Mouse (Mus musculus): ENCODE results near the gene Maml1. TPM values are rescaled to one million over a fixed set of nuclear protein-coding genes. Genes with fewer than 3 reads are reported as not detected.

The Maml1 gene
- polyA plus RNA-seq, 2 experiments: 13.7 to 25.2 TPM

DNA sequence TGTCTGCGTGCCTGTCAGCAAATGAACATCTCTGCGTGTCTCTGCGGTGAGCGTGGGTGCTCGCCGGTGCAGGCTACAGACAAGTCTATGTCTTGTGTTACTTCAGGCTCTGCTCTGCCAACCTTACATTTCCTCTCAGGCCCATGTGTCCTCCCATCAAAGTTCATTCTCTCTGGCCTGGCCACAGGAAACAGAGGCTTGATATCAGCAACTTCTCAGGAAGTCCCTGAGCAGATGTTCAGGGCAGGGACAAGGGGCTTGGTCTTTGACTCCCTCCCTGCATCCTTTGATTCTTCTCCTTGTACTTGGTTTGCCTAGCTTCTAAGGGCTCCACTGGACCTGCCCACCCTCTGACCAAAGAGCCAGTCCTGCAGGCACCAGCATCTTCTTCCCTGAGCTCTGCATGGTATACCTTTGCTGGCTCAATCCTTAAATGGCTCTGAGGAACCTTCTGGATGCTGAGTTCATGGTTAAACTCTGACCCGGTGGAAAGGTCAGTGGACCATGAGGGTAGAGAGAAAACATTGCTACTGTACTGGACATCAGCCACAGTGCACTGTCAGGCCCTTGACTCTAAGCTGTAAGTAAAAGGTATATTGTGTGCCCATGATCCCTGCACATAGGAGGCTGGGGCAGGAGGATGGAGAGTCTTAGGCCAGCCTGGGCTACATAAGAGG, 51.7 kb downstream of the Maml1 start:
- H3K36me3 ChIP-seq (ENCODE audit: control insufficient read depth, insufficient read depth, low read length): no peaks in the 10 kb centered on the region
- no peak overlapping the region for H3K4me3 ChIP-seq (replicated peaks; ENCODE audit: low read length)
- peaks cover 16% of the 10 kb centered on the region for H3K27me3 ChIP-seq (ENCODE audit: control insufficient read depth, insufficient read depth, low read length)
- H3K9me3 ChIP-seq (ENCODE audit: control insufficient read depth, low read length): no peaks in the 10 kb centered on the region
- no peak overlapping the region for H3K27ac ChIP-seq (replicated peaks; ENCODE audit: low read depth, low read length)
- no peak for ATAC-seq (ENCODE audit: low FRiP score, low read depth)
- DNase-seq (ENCODE audit: low spot score): no peak
- no peak for TF ChIP-seq POLR2A (IDR thresholded peaks at IDR 0.05; ENCODE audit: borderline replicate concordance, extremely low read depth, insufficient read depth, insufficient read length)
- peaks cover 5% of the 10 kb centered on the region for H3K4me1 ChIP-seq (ENCODE audit: control insufficient read depth, insufficient read depth, low read length)
- no peak overlapping the region for H3K9ac ChIP-seq (ENCODE audit: low read depth, low read length, severe bottlenecking)
- no peak overlapping the region for H3K4me2 ChIP-seq (replicated peaks; ENCODE audit: low read depth, low read length, severe bottlenecking)
- 89% methylated on average over 7 of the region's 7 CpGs for WGBS

GRCm38 (mm10) chr11:50238821-50239791, 53.0 kb downstream of the Maml1 start:
- peaks cover 5% of the 10 kb centered on the region for H3K4me1 ChIP-seq (ENCODE audit: control insufficient read depth, insufficient read depth, low read length)
- TF ChIP-seq POLR2A (IDR thresholded peaks at IDR 0.05; ENCODE audit: borderline replicate concordance, extremely low read depth, insufficient read depth, insufficient read length): no peak
- H3K9ac ChIP-seq (ENCODE audit: low read depth, low read length, severe bottlenecking): no peak overlapping the region
- H3K4me3 ChIP-seq (replicated peaks; ENCODE audit: low read length): no peak overlapping the region
- H3K4me2 ChIP-seq (replicated peaks; ENCODE audit: low read depth, low read length, severe bottlenecking): no peak overlapping the region
- H3K36me3 ChIP-seq (ENCODE audit: control insufficient read depth, insufficient read depth, low read length): peaks cover 11% of the 10 kb centered on the region
- 94% methylated on average over 9 of the region's 9 CpGs for WGBS
- DNase-seq (ENCODE audit: low spot score) (no peak), ATAC-seq (ENCODE audit: low FRiP score, low read depth) (no peak)
- H3K27me3 ChIP-seq (ENCODE audit: control insufficient read depth, insufficient read depth, low read length): peaks cover 16% of the 10 kb centered on the region
- no peak overlapping the region for H3K27ac ChIP-seq (replicated peaks; ENCODE audit: low read depth, low read length)
- H3K9me3 ChIP-seq (ENCODE audit: control insufficient read depth, low read length): no peaks in the 10 kb centered on the region

- no peak for ATAC-seq (ENCODE audit: low FRiP score, low read depth)
- peak within 1 kb of the TSS; percentile 95 for H3K4me2 ChIP-seq (replicated peaks; ENCODE audit: low read depth, low read length, severe bottlenecking)
- H3K27ac ChIP-seq (replicated peaks; ENCODE audit: low read depth, low read length): no peak within 1 kb of the TSS
- TF ChIP-seq POLR2A (IDR thresholded peaks at IDR 0.05; ENCODE audit: borderline replicate concordance, extremely low read depth, insufficient read depth, insufficient read length): no peak
- H3K36me3 ChIP-seq (ENCODE audit: control insufficient read depth, insufficient read depth, low read length): peaks cover 19% of the 10 kb centered on the region
- peak within 1 kb of the TSS; percentile 62 for H3K4me3 ChIP-seq (replicated peaks; ENCODE audit: low read length)
- H3K9ac ChIP-seq (ENCODE audit: low read depth, low read length, severe bottlenecking): no peak within 1 kb of the TSS
- peaks cover 16% of the 10 kb centered on the region for H3K27me3 ChIP-seq (ENCODE audit: control insufficient read depth, insufficient read depth, low read length)
- no peak for DNase-seq (ENCODE audit: low spot score)
- no peaks in the 10 kb centered on the region for H3K9me3 ChIP-seq (ENCODE audit: control insufficient read depth, low read length)
- WGBS: 46% methylated on average over 10 of the region's 10 CpGs
- H3K4me1 ChIP-seq (ENCODE audit: control insufficient read depth, insufficient read depth, low read length): peaks cover 5% of the 10 kb centered on the region
Measured at GRCm38 (mm10) chr11:50238324-50238723, 53.8 kb downstream of the Maml1 start, which contains the start of gene Ltc4s. Gene Ltc4s, minus strand, starts transcription at chr11:50238616.

DNA sequence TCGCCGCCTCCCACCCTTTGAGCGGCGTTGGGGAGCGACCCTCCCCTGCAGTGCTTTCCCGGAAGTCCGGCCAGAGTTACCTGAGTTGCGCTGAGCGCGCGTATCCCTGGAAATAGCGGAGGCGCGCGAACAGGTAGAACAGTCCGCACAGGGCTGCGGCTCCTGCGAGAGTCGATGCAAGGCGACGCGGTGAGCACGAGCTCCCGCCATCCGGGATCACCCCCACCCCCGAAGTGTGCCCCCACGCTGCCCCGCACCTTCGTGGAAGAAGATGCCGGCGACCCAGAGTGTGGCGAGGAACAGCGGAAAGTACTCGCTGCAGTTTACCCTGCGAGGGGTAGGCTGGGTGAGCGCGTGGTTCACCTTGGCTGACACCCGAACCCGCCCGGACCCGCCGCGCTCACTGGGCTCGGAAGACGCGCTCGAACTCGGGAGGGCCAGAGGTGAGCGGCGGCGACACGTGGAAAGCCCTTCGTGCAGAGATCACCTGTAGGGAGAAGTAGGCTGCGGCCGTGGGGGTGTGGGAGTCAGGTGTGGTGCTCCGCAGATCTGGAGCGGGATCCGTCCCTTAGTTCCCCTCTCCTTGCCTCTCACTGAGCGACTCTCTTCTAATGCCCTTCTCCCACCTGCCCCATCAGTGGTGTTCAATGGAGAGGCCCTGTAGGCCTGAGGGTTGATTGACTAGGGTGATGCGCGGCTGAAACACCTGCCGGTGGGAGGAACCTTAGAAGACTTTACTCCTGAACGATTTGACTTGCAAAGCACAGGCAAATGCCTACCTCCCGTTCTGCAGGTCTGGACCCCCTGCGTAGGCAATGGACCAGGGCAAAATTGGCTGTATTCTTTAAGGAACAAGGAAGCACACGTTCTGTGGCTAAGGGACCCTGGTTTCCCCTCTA, 54.9 kb downstream of the Maml1 start:
- TF ChIP-seq POLR2A (IDR thresholded peaks at IDR 0.05; ENCODE audit: borderline replicate concordance, extremely low read depth, insufficient read depth, insufficient read length): no peak
- ATAC-seq (ENCODE audit: low FRiP score, low read depth): peak; percentile 45
- H3K4me3 ChIP-seq (replicated peaks; ENCODE audit: low read length): peak overlapping the region; percentile 62
- no peak for DNase-seq (ENCODE audit: low spot score)
- peak overlapping the region; percentile 64 for H3K9ac ChIP-seq (ENCODE audit: low read depth, low read length, severe bottlenecking)
- H3K36me3 ChIP-seq (ENCODE audit: control insufficient read depth, insufficient read depth, low read length): peaks cover 31% of the 10 kb centered on the region
- no peaks in the 10 kb centered on the region for H3K9me3 ChIP-seq (ENCODE audit: control insufficient read depth, low read length)
- H3K27me3 ChIP-seq (ENCODE audit: control insufficient read depth, insufficient read depth, low read length): peaks cover 16% of the 10 kb centered on the region
- H3K4me1 ChIP-seq (ENCODE audit: control insufficient read depth, insufficient read depth, low read length): peaks cover 5% of the 10 kb centered on the region
- H3K4me2 ChIP-seq (replicated peaks; ENCODE audit: low read depth, low read length, severe bottlenecking): peak overlapping the region; percentile 95
- H3K27ac ChIP-seq (replicated peaks; ENCODE audit: low read depth, low read length): no peak overlapping the region
- WGBS: 2% methylated on average over 55 of the region's 66 CpGs
